Mouse (Mus musculus): Measurements from ENCODE around the gene Gm20517. TPM values are rescaled to one million over a fixed set of nuclear protein-coding genes. Genes with fewer than 3 reads are reported as not detected.
"Not testable (repeated sequence)": the region's sequence is repeated elsewhere in the genome, so short reads cannot be mapped to it uniquely, and the experiment has no call there.

Gene Gm20517
- total RNA-seq, 2 experiments from 2014 or later = 4.4 to 5.5 TPM

DNA sequence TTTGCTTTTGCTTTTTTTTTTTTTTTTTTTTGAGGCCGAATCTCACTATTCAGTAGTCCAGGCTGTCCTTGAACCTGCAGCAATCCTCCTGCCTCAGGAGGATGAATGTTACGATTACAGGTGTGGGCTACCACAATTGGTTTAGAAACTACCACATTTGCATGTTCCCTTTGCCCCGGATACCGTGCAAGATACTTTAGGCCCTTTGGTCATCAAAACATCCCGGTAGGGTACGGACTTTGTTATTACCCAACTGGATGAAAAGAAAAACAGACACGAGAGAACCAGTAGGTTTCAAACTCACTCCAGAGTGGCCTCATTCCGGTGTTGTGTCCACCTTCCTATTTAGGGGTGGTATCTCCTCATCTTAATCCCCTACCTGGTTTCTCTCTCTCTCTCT is 22.9 kb upstream of the Gm20517 start:
- no peak overlapping the region for H3K4me3 ChIP-seq
- TF ChIP-seq CTCF (conservative IDR thresholded peaks at IDR 0.05) = no peak
- H3K27ac ChIP-seq = no peak overlapping the region
- DNase-seq (ENCODE audit: low spot score in 2 of 2) = no peak

DNA sequence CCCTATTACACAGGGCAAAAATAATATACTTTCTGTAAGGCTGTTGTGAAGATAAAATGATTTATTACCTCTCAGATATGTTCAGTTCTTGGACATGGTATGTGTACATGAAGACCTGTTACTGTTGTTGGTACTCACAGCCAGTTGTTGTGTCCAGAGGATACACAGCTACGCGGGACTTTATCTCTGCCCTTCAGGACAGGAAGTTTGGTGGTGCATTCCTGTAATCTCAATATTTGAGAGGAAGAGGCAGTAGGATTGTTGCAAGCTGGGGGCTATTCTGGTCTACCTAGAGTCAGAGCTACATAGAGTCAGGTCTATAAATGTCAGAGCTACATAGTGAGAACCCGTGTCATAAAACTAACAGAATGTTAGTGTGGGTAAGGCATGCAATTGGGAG is 20.3 kb upstream of the Gm20517 start:
- Histone ChIP-seq H3K4me3 (no peak overlapping the region), H3K27ac (no peak overlapping the region)
- no peak for DNase-seq (ENCODE audit: low spot score in 2 of 2)
- no peak for TF ChIP-seq CTCF (conservative IDR thresholded peaks at IDR 0.05)

DNA sequence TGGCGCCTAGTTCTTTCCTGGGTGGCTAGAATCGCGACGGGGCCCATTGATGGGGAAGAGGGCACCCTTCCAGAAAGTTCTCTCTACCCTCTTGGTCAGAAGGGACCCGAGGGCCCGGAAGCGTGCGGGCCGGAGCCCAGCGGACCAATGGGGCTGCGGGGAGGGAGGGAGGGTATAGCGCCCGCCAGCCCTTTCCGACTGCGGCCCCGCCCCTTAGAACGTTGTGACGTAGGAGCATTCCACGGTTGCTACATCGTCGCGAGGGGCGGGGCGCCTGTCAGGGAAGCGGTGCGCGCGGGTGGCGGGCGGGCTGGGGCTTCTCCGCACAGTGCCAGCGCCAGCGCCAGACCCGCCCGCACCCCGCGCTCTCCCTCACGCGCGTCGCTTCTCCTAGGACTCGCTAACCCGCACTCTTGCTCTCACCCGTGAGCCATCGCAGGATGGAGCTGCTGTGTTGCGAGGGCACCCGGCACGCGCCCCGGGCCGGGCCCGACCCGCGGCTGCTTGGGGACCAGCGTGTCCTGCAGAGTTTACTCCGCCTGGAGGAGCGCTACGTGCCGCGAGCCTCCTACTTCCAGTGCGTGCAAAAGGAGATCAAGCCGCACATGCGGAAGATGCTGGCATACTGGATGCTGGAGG is 18.1 kb upstream of the Gm20517 start:
- peak overlapping the region; percentile 87 for H3K4me3 ChIP-seq
- no peak for TF ChIP-seq CTCF (conservative IDR thresholded peaks at IDR 0.05)
- H3K27ac ChIP-seq = peak overlapping the region; percentile 85
- peak; percentile 88 for DNase-seq (ENCODE audit: low spot score in 2 of 2)

DNA sequence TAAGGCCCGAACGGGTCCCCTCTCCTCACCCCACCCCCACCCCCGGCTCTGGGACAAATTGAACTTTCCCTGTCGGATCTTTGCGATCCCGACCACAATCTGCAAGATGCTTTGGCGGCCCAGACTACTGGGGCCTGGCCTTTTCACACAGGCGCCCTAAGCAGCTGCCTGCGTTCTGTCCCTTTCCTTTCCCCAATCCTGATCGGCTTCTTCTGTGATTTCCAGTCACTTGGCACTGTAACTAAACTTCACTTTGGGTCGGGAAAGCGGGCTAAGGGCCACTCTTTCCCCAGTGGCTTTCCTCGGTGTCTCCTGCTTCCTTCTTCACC is 17.6 kb upstream of the Gm20517 start:
- Histone ChIP-seq H3K4me3 (peak overlapping the region; percentile 87), H3K27ac (peak overlapping the region; percentile 85)
- TF ChIP-seq CTCF (conservative IDR thresholded peaks at IDR 0.05) = no peak
- no peak for DNase-seq (ENCODE audit: low spot score in 2 of 2)

DNA sequence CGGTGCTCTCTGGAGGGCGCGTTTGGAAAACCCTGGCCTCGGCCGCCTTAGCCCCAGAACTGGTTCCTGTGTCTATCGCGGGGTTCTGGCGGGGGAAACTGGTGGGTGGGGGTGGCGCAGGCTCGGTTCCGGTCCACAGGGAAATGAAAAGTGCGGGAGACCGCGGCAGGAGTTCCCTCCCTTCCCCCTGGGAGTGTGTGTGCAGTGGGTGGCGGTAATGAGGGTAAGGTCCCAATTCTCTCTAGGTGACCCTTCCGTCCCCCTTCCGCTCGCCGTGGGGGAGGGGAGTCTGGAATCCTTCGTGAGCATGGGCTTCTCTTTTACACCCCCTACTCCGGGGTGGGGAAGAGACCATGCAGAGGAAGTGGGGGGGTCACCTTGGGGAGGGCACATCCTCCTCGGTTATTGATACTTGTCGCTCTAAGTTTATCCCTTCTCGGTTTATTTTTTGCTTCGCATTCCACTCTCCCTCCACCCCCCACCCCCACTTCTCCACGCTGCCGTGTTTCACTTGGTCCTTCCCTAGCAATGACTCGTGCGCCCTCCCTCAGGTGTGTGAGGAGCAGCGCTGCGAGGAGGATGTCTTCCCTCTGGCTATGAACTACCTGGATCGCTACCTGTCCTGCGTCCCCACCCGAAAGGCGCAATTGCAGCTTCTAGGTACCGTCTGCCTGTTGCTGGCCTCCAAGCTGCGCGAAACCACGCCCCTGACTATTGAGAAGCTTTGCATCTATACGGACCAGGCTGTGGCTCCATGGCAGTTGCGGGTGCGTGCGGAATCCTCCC is 17.0 kb upstream of the Gm20517 start:
- no peak for DNase-seq (ENCODE audit: low spot score in 2 of 2)
- Histone ChIP-seq H3K27ac (peak overlapping the region; percentile 85), H3K4me3 (peak overlapping the region; percentile 87)
- TF ChIP-seq CTCF (conservative IDR thresholded peaks at IDR 0.05) = no peak

DNA sequence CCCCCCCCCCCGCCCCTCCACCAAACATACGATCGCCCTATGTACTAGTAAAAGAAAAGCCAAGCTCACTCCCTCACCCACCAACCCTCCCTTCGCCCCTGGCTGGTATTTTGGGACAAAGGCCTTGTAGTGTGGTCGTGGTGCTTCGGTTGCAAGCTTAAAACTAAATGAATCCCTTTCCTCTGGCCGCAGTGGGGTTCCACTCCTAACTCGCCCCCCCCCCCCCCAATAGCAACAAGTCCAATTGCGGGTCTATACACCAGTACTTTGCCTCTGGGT is 16.5 kb upstream of the Gm20517 start:
- no peak for TF ChIP-seq CTCF (conservative IDR thresholded peaks at IDR 0.05)
- no peak for DNase-seq (ENCODE audit: low spot score in 2 of 2)
- Histone ChIP-seq H3K27ac (peak overlapping the region; percentile 61; the same call in 1 of the 2 replicates), H3K4me3 (peak overlapping the region; percentile 87)

GRCm38 (mm10) chr17:47595248-47596161 is 15.9 kb upstream of the Gm20517 start:
- TF ChIP-seq CTCF (conservative IDR thresholded peaks at IDR 0.05) = no peak
- peak overlapping the region; percentile 61; the same call in 1 of the 2 replicates for H3K27ac ChIP-seq
- no peak for DNase-seq (ENCODE audit: low spot score in 2 of 2)
- peak overlapping the region; percentile 87 for H3K4me3 ChIP-seq

DNA sequence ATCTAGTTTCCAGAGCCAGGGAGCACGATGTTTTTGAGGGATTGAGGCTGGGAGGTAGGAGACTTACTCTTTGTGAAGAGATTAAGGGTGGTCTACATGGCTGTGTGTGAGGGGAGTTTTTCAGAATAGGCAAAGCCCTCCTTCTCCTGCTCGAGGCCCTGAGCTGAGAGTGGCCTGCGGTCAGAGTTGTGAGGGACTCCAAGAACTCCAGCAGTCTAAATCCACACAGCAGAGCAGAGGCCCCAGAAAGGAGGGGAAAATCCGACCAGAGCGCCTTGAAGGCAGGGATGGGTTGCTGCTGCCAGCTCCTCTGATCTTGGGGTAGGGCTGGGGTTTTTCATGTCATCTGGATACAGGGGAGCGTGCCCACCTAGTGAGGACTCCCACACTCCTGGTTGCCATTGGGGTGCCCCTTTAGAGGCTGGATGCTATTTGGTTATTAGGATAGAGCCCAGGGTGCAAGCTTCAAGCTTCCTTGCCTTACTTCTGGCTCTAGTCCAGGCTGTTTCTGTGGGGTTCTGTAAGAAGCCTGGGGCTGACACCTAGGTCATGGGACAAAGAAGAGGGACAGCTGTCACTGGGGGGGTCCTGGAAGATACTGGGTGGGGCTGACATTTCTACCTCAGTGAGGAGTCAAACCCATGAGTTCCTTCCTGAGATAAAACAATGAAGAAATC is 15.1 kb upstream of the Gm20517 start:
- no peak for DNase-seq (ENCODE audit: low spot score in 2 of 2)
- Histone ChIP-seq H3K27ac (peak overlapping the region; percentile 61; the same call in 1 of the 2 replicates), H3K4me3 (no peak overlapping the region)
- no peak for TF ChIP-seq CTCF (conservative IDR thresholded peaks at IDR 0.05)

GRCm38 (mm10) chr17:47596839-47597164 is 14.6 kb upstream of the Gm20517 start:
- Histone ChIP-seq H3K27ac (no peak overlapping the region), H3K4me3 (no peak overlapping the region)
- no peak for DNase-seq (ENCODE audit: low spot score in 2 of 2)
- TF ChIP-seq CTCF (conservative IDR thresholded peaks at IDR 0.05) = no peak

GRCm38 (mm10) chr17:47597261-47597660 is 14.1 kb upstream of the Gm20517 start:
- Histone ChIP-seq H3K27ac (no peak overlapping the region), H3K4me3 (no peak overlapping the region)
- no peak for DNase-seq (ENCODE audit: low spot score in 2 of 2)
- no peak for TF ChIP-seq CTCF (conservative IDR thresholded peaks at IDR 0.05)

DNA sequence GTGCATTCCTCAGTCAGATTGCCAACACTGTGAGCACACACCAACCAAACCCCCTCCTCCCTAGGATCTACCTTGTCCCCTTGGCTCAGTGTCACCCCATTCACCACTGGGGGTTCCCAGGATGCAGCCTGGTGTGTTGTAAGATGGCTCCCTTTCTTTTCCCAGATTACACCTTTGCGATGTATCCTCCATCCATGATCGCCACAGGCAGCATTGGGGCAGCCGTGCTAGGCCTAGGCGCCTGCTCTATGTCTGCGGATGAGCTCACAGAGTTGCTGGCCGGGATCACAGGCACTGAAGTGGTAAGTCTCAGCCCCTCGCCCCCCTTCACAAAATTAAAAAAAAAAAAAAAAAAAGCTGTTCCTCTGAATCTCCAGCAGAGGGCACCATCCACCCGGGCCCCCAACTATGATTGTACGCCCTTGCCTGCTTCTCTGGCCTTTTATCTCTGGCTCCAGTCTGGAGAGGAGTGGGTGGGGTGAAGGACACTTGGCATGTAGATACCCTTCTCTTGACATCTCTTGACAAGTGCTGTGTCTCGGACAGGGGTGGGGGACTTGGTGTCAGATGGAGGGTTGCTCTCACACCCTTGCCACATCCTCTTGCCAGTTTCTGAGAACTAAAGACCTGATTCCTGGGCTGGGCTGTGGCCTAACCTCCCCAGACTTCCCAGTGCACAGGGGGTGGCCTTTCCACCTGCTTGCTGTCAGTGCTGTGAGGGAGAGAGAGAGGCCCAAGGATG is 13.4 kb upstream of the Gm20517 start:
- no peak for DNase-seq (ENCODE audit: low spot score in 2 of 2)
- peak overlapping the region; percentile 14; the same call in 1 of the 2 replicates for H3K27ac ChIP-seq
- TF ChIP-seq CTCF (conservative IDR thresholded peaks at IDR 0.05) = peak; percentile 82

GRCm38 (mm10) chr17:47598580-47599304 is 12.6 kb upstream of the Gm20517 start:
- H3K4me3 ChIP-seq; DNase-seq (ENCODE audit: low spot score in 2 of 2): not testable (repeated sequence)
- H3K27ac ChIP-seq = peak overlapping the region; percentile 14; the same call in 1 of the 2 replicates

More for the DNA sequence above, 13.4 kb upstream of the Gm20517 start:
- H3K4me3 ChIP-seq = no peak overlapping the region
